Mouse (Mus musculus) natural killer cell, adult 2 months (primary cell): ENCODE data around the gene Mag.
"Not testable (repeated sequence)": the region's sequence is repeated elsewhere in the genome, so short reads cannot be mapped to it uniquely, and the experiment has no call there.

Experiments
- DNase-seq, 2 experiments: peaks; one replicate each; pipeline ENCODE4 v3.0.0; 2022; ENCODE audit warnings: low spot score in 2 of 2

Gene Mag

GRCm38 (mm10) chr7:30914732-30915131, at the start of gene Mag:
TSS of gene Mag (minus strand) at chr7:30914873.
- no peak for DNase-seq

GRCm38 (mm10) chr7:30964366-30964765, 49.7 kb upstream of the Mag start:
- no peak for DNase-seq

GRCm38 (mm10) chr7:30962862-30963261, 48.2 kb upstream of the Mag start:
- no peak for DNase-seq

GRCm38 (mm10) chr7:30959786-30960349, 45.2 kb upstream of the Mag start:
- DNase-seq, result no peak

GRCm38 (mm10) chr7:30958866-30959487, 44.3 kb upstream of the Mag start:
- no peak for DNase-seq

- DNase-seq, result no peak
Observed at GRCm38 (mm10) chr7:30958109-30958865, 43.6 kb upstream of the Mag start.

GRCm38 (mm10) chr7:30957367-30957783, 42.7 kb upstream of the Mag start:
- peak; percentile 91 to 94 for DNase-seq

GRCm38 (mm10) chr7:30956756-30957366, 42.2 kb upstream of the Mag start, which contains the start of gene Usf2:
TSS of gene Usf2 (minus strand) at chr7:30956803.
- peak; percentile 70 to 84 for DNase-seq

- no peak for DNase-seq
Observed at GRCm38 (mm10) chr7:30956357-30956751, 41.7 kb upstream of the Mag start.

- DNase-seq, result peak; percentile 85 to 86
Observed at GRCm38 (mm10) chr7:30955584-30956356, 41.1 kb upstream of the Mag start.

- DNase-seq, result no peak
Observed at GRCm38 (mm10) chr7:30954971-30955520, 40.4 kb upstream of the Mag start.

- DNase-seq, result no peak
Observed at GRCm38 (mm10) chr7:30954036-30954435, 39.4 kb upstream of the Mag start.

GRCm38 (mm10) chr7:30953459-30953858, 38.8 kb upstream of the Mag start:
- DNase-seq, result no peak

GRCm38 (mm10) chr7:30952441-30953265, 38.0 kb upstream of the Mag start:
- no peak for DNase-seq

- not testable (repeated sequence) for DNase-seq
Observed at GRCm38 (mm10) chr7:30949902-30950301, 35.2 kb upstream of the Mag start.

GRCm38 (mm10) chr7:30945876-30946275, 31.2 kb upstream of the Mag start:
- no peak for DNase-seq

GRCm38 (mm10) chr7:30945466-30945865, 30.8 kb upstream of the Mag start:
- DNase-seq, result not testable (repeated sequence)

GRCm38 (mm10) chr7:30944706-30945105, 30.0 kb upstream of the Mag start:
- DNase-seq, result not testable (repeated sequence)

- no peak for DNase-seq
Observed at GRCm38 (mm10) chr7:30943909-30944635, 29.4 kb upstream of the Mag start, which contains the start of gene Hamp. TSS of gene Hamp (minus strand) at chr7:30944032.

GRCm38 (mm10) chr7:30942365-30942764, 27.7 kb upstream of the Mag start:
- not testable (repeated sequence) for DNase-seq
